In genomic region chr10:61536130-61537035, GRCm38 (mm10) we compare ENCODE assay signal across 8 mouse cellular contexts. TPM values are rescaled to one million over a fixed set of nuclear protein-coding genes. Genes with fewer than 3 reads are reported as not detected.
DNase-seq lines count a peak whose midpoint lies in the region; ATAC-seq lines count a peak whose summit lies in the region.

No protein-coding gene starts in this region.

- peak; percentile 39 for DNase-seq in spleen, adult 12 weeks (ENCODE audit: low spot score)
- DNase-seq in spleen, adult 18-20 months: no peak
- no peak for DNase-seq in embryonic facial prominence, embryonic 11.5 days (ENCODE audit: low spot score)
- peak; percentile 26 to 35 for DNase-seq in kidney, adult 8-10 months
- peak; percentile 82 for DNase-seq in lung, postnatal 36 days
- DNase-seq in spleen, postnatal 36 days (ENCODE audit: low spot score in 2 of 2): peak; percentile 13 to 32
- DNase-seq in B cell, adult 2 months: no peak

- H3K4me3 ChIP-seq in embryonic facial prominence, embryonic 11.5 days (ENCODE audit: low read depth, low read length): no peak overlapping the region
- H3K4me3 ChIP-seq in heart, embryonic 11.5 days (ENCODE audit: low read depth, low read length): 0 out of 2 replicates have a peak overlapping the region, but pooled peaks have one; percentile 4

- no peaks in the 10 kb centered on the region for H3K36me3 ChIP-seq in embryonic facial prominence, embryonic 11.5 days (replicated peaks; ENCODE audit: control insufficient read depth, insufficient read depth, low read depth, low read length)
- no peaks in the 10 kb centered on the region for H3K36me3 ChIP-seq in heart, embryonic 11.5 days (ENCODE audit: control insufficient read depth, insufficient read depth, low read length)

- peaks cover 9% of the 10 kb centered on the region for H3K4me1 ChIP-seq in embryonic facial prominence, embryonic 11.5 days (ENCODE audit: control insufficient read depth, insufficient read depth, low read length)
- H3K4me1 ChIP-seq in heart, embryonic 11.5 days (ENCODE audit: control insufficient read depth, insufficient read depth, low read length): peaks cover 35% of the 10 kb centered on the region

- H3K9ac ChIP-seq in embryonic facial prominence, embryonic 11.5 days (replicated peaks; ENCODE audit: low read length): no peak overlapping the region
- peak overlapping the region; percentile 56 for H3K9ac ChIP-seq in heart, embryonic 11.5 days (ENCODE audit: low read depth, low read length)

- H3K4me2 ChIP-seq in embryonic facial prominence, embryonic 11.5 days (ENCODE audit: low read depth, low read length): no peak overlapping the region
- peak overlapping the region; percentile 38 for H3K4me2 ChIP-seq in heart, embryonic 11.5 days

- no peaks in the 10 kb centered on the region for H3K9me3 ChIP-seq in embryonic facial prominence, embryonic 11.5 days (replicated peaks; ENCODE audit: control insufficient read depth, low read length)
- H3K9me3 ChIP-seq in heart, embryonic 11.5 days (replicated peaks; ENCODE audit: control insufficient read depth, low read length): no peaks in the 10 kb centered on the region

- 0 out of 2 replicates have a peak, but pooled peaks have one; percentile 10 for ATAC-seq in embryonic facial prominence, embryonic 11.5 days (replicated peaks; ENCODE audit: insufficient number of reproducible peaks, low FRiP score, low TSS enrichment, low read depth)
- ATAC-seq in heart, embryonic 11.5 days (replicated peaks; ENCODE audit: insufficient number of reproducible peaks, low FRiP score, low TSS enrichment): peak; percentile 53; the same call in 1 of the 2 replicates

- peak overlapping the region; percentile 23; the same call in 1 of the 2 replicates for H3K27ac ChIP-seq in embryonic facial prominence, embryonic 11.5 days (replicated peaks; ENCODE audit: low read depth, low read length)
- peak overlapping the region; percentile 80 for H3K27ac ChIP-seq in heart, embryonic 11.5 days (ENCODE audit: low read depth, low read length)

- H3K27me3 ChIP-seq in embryonic facial prominence, embryonic 11.5 days (ENCODE audit: control insufficient read depth, insufficient read depth, low read length): no peaks in the 10 kb centered on the region
- H3K27me3 ChIP-seq in heart, embryonic 11.5 days (ENCODE audit: control insufficient read depth, insufficient read depth, low read length): no peaks in the 10 kb centered on the region

- 40% methylated on average over 20 of the region's 20 CpGs for WGBS in embryonic facial prominence, embryonic 11.5 days
- WGBS in heart, embryonic 11.5 days (ENCODE audit: insufficient replicate concordance): 38% methylated on average over 20 of the region's 20 CpGs

RNA-seq across cellular contexts. Expression of gene Npffr1, which starts 58.9 kb away (rescaled TPM):
- 0.06 and 0.11 TPM in 2 replicates for polyA plus RNA-seq in embryonic facial prominence, embryonic 11.5 days (2014; fragmentation: Nextera tagmentation; extraction: Ambion mirVana)
- polyA plus RNA-seq in heart, embryonic 11.5 days (2014; fragmentation: Nextera tagmentation; extraction: Ambion mirVana): 0.13 and 0.15 TPM in 2 replicates

Comparison
In these comparisons a context has a peak if more than half of its experiments do, and no peak if none do; other contexts are left out.
1. DNase-seq: peak in spleen, adult 12 weeks (single experiment), kidney, adult 8-10 months (2 of 2), lung, postnatal 36 days (single experiment) and spleen, postnatal 36 days (2 of 2); none in spleen, adult 18-20 months (0 of 2), embryonic facial prominence, embryonic 11.5 days (single experiment) and B cell, adult 2 months (0 of 2).